Mouse (Mus musculus): Measurements from ENCODE around the gene Sntb2. TPM values are rescaled to one million over a fixed set of nuclear protein-coding genes. Genes with fewer than 3 reads are reported as not detected.
"Not testable (repeated sequence)": the region's sequence is repeated elsewhere in the genome, so short reads cannot be mapped to it uniquely, and the experiment has no call there.

Gene Sntb2
- polyA plus RNA-seq, 1 experiment from 2014 or later = 4.9 TPM

DNA sequence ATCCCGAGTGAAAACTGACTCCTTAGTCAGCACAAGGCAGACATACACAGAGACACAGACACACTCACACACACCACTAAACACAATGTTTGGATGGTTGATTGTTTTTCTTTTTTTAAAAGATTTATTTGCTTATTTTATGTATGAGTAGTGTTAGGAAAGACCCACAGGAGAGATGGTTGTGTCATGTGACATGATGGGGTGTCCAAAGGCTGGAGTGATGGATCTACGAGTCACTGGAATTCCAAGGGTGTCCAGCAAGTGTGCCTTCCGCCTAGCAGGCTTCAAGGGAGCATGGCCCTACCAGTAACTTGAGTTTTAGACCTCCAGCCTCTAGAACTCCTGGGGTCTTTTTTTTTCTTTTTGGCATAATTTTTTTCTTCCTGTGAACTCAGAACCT, 93.8 kb downstream of the Sntb2 start:
- no peak for DNase-seq (ENCODE audit: low spot score)
- Histone ChIP-seq H3K4me3 (ENCODE audit: low read depth, low read length) (no peak overlapping the region), H3K9ac (ENCODE audit: low read depth, low read length) (no peak overlapping the region), H3K36me3 (ENCODE audit: control insufficient read depth, insufficient read depth, low read length) (no peaks in the 10 kb centered on the region), H3K27me3 (replicated peaks; ENCODE audit: control insufficient read depth, insufficient read depth, low read length) (no peaks in the 10 kb centered on the region), H3K4me2 (no peak overlapping the region), H3K27ac (ENCODE audit: low read depth, low read length) (no peak overlapping the region), H3K4me1 (replicated peaks; ENCODE audit: control insufficient read depth, insufficient read depth, low read length) (peaks cover 27% of the 10 kb centered on the region), H3K9me3 (ENCODE audit: control insufficient read depth, low read length) (no peaks in the 10 kb centered on the region)
- whole genome bisulfite sequencing = 78% methylated on average over 3 of the region's 3 CpGs
- ATAC-seq (replicated peaks; ENCODE audit: low FRiP score) = no peak

DNA sequence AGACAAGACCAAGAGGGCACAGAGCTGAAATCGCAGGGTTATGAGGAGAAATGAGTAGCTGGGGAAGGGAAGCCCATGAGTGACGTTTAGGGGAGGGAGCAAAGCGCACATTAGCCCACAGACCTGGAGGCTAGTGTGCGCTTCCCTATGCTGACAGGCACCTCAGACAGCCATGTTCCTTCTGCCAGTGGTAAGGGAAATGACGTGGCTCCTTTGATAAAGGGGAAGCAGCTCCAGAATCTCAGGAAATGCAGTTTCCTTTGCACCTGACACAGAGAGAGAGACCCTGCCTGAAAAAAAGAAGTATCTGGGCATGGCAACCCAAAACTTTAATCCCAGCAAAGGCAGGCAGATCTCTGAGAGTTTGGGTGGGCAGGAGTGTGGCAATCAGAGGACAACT, 94.5 kb downstream of the Sntb2 start:
- ATAC-seq (replicated peaks; ENCODE audit: low FRiP score) (no peak), DNase-seq (ENCODE audit: low spot score) (no peak)
- H3K9me3 ChIP-seq (ENCODE audit: control insufficient read depth, low read length) = no peaks in the 10 kb centered on the region
- H3K4me1 ChIP-seq (replicated peaks; ENCODE audit: control insufficient read depth, insufficient read depth, low read length) = peaks cover 27% of the 10 kb centered on the region
- H3K27ac ChIP-seq (ENCODE audit: low read depth, low read length) = no peak overlapping the region
- H3K9ac ChIP-seq (ENCODE audit: low read depth, low read length) = no peak overlapping the region
- no peaks in the 10 kb centered on the region for H3K36me3 ChIP-seq (ENCODE audit: control insufficient read depth, insufficient read depth, low read length)
- 57% methylated on average over 5 of the region's 5 CpGs for WGBS
- H3K27me3 ChIP-seq (replicated peaks; ENCODE audit: control insufficient read depth, insufficient read depth, low read length) = no peaks in the 10 kb centered on the region
- no peak overlapping the region for H3K4me2 ChIP-seq
- H3K4me3 ChIP-seq (ENCODE audit: low read depth, low read length) = no peak overlapping the region

DNA sequence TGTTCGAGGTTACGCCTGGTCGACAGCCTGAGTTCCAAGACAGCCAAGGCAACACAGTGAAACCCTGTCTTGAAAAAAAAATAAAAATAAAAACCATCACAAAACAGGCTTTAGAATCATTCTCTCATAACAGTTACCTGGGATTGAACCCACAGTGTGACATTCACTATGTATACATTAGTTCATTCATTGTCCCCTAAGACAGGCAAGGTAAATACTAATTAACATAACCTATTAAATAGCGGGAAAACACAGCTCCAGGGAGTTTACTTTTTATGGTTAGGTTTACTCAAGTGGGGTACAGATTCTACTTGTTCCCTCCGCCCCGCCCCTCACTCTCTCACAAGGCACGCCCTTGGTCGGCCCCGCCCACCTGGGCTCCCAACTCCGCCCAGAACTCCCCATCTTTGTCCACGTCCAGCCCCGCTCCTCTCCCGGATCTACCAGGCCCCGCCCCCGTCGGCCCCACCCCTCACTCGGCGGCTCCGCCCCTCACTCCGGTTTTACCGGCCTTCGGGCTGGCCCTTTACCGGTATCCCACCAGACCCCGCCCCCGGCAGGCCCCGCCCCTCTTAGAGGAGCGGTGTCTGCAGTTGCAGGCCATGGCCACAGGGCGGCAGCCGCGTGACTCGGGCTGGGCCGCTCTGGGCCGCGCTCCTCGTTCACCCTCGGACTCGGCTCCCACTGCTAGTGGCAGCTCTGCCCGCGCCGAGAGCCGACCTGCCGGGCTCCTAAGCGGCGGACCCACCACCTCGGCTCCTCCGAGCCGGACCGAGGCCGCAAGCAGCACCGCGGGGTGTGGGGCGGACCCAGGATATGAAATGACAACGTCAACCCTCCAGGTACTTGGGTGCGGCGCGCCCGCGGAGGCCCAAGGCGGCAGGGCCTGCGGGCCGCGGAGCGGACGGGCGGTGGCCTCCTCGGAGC, 95.4 kb downstream of the Sntb2 start, which contains the start of gene Vps4a:
Gene Vps4a (plus strand): TSS at position 573 of the 927 bp plus-strand sequence.
- no peaks in the 10 kb centered on the region for H3K27me3 ChIP-seq (replicated peaks; ENCODE audit: control insufficient read depth, insufficient read depth, low read length)
- H3K4me3 ChIP-seq (ENCODE audit: low read depth, low read length) = peak within 1 kb of the TSS; percentile 89
- ATAC-seq (replicated peaks; ENCODE audit: low FRiP score) (peak; percentile 95), DNase-seq (ENCODE audit: low spot score) (peak; percentile 98)
- no peaks in the 10 kb centered on the region for H3K9me3 ChIP-seq (ENCODE audit: control insufficient read depth, low read length)
- H3K36me3 ChIP-seq (ENCODE audit: control insufficient read depth, insufficient read depth, low read length) = no peaks in the 10 kb centered on the region
- peak within 1 kb of the TSS; percentile 78 for H3K4me2 ChIP-seq
- peak within 1 kb of the TSS; percentile 92 for H3K9ac ChIP-seq (ENCODE audit: low read depth, low read length)
- H3K4me1 ChIP-seq (replicated peaks; ENCODE audit: control insufficient read depth, insufficient read depth, low read length) = peaks cover 27% of the 10 kb centered on the region
- H3K27ac ChIP-seq (ENCODE audit: low read depth, low read length) = peak within 1 kb of the TSS; percentile 75
- WGBS = 4% methylated on average over 66 of the region's 66 CpGs

DNA sequence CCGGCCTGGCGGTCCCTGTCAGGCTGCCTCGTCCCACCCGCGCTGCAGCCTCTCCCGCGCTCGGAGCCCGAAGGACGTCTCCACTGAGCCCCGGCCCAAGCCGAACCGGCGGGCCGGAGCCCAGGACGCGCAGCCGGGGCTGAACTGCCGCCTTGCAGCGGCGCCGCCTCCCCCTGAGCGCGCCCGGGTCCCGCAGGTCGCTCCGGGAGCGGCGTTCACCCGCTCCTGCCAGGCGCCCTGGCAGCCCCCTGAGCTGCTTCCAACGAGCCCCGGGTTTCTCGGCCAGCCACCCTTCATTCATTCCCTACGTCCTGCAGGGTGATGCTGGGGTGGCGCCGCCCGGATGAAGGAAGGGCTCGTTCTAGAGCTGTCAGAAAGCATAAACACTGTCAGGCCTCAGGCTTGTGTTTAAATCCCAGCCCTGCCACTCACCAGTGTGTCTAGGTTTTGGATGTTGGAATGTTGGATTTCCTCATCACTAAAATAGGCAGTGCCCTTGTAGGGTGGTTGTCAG, 96.1 kb downstream of the Sntb2 start:
- H3K27ac ChIP-seq (ENCODE audit: low read depth, low read length) = peak overlapping the region; percentile 75
- peak overlapping the region; percentile 78 for H3K4me2 ChIP-seq
- H3K9me3 ChIP-seq (ENCODE audit: control insufficient read depth, low read length) = no peaks in the 10 kb centered on the region
- ATAC-seq (replicated peaks; ENCODE audit: low FRiP score) (no peak), DNase-seq (ENCODE audit: low spot score) (no peak)
- peak overlapping the region; percentile 89 for H3K4me3 ChIP-seq (ENCODE audit: low read depth, low read length)
- no peaks in the 10 kb centered on the region for H3K27me3 ChIP-seq (replicated peaks; ENCODE audit: control insufficient read depth, insufficient read depth, low read length)
- 0% methylated on average over 40 of the region's 40 CpGs for WGBS
- H3K9ac ChIP-seq (ENCODE audit: low read depth, low read length) = peak overlapping the region; percentile 92
- H3K36me3 ChIP-seq (ENCODE audit: control insufficient read depth, insufficient read depth, low read length) = 0 out of 2 replicates have a peak, but pooled peaks cover under 1% of the 10 kb centered on the region
- H3K4me1 ChIP-seq (replicated peaks; ENCODE audit: control insufficient read depth, insufficient read depth, low read length) = peaks cover 27% of the 10 kb centered on the region

GRCm38 (mm10) chr8:107033609-107034008, 98.1 kb downstream of the Sntb2 start:
- H3K4me2 ChIP-seq; H3K27me3 ChIP-seq (replicated peaks; ENCODE audit: control insufficient read depth, insufficient read depth, low read length); H3K9ac ChIP-seq (ENCODE audit: low read depth, low read length); H3K4me3 ChIP-seq (ENCODE audit: low read depth, low read length); ATAC-seq (replicated peaks; ENCODE audit: low FRiP score); H3K36me3 ChIP-seq (ENCODE audit: control insufficient read depth, insufficient read depth, low read length); H3K9me3 ChIP-seq (ENCODE audit: control insufficient read depth, low read length); DNase-seq (ENCODE audit: low spot score); H3K27ac ChIP-seq (ENCODE audit: low read depth, low read length): not testable (repeated sequence)
- 88% methylated on average over 2 of the region's 2 CpGs for WGBS
- peaks cover 21% of the 10 kb centered on the region for H3K4me1 ChIP-seq (replicated peaks; ENCODE audit: control insufficient read depth, insufficient read depth, low read length)

DNA sequence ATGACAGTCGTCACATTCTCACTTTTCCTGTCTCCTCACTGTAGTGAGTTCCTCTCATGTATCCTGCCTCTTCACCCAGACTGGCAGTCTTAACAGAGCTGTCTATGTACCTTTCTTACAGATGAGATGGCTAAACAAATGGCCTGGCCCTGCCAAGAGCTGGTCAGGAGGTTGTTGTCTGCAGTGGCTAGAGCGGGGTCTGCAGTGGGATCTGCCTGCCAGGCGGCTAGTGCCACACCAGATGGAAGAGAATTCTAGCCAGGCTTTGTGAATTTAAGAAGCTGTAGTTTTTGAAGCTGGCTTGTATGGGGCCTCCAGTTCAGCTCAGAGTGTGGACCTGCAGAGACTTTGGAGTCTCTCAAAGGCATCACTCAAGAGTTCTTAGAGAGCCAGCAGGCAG, 100.1 kb downstream of the Sntb2 start:
- Histone ChIP-seq H3K27me3 (replicated peaks; ENCODE audit: control insufficient read depth, insufficient read depth, low read length) (no peaks in the 10 kb centered on the region), H3K27ac (ENCODE audit: low read depth, low read length) (no peak overlapping the region), H3K4me2 (no peak overlapping the region), H3K4me3 (ENCODE audit: low read depth, low read length) (no peak overlapping the region), H3K9me3 (ENCODE audit: control insufficient read depth, low read length) (no peaks in the 10 kb centered on the region), H3K9ac (ENCODE audit: low read depth, low read length) (no peak overlapping the region), H3K4me1 (replicated peaks; ENCODE audit: control insufficient read depth, insufficient read depth, low read length) (peaks cover 11% of the 10 kb centered on the region), H3K36me3 (ENCODE audit: control insufficient read depth, insufficient read depth, low read length) (peaks cover 14% of the 10 kb centered on the region; the same call in 1 of the 2 replicates)
- DNase-seq (ENCODE audit: low spot score) = no peak
- 86% methylated on average over 3 of the region's 3 CpGs for WGBS
- no peak for ATAC-seq (replicated peaks; ENCODE audit: low FRiP score)

DNA sequence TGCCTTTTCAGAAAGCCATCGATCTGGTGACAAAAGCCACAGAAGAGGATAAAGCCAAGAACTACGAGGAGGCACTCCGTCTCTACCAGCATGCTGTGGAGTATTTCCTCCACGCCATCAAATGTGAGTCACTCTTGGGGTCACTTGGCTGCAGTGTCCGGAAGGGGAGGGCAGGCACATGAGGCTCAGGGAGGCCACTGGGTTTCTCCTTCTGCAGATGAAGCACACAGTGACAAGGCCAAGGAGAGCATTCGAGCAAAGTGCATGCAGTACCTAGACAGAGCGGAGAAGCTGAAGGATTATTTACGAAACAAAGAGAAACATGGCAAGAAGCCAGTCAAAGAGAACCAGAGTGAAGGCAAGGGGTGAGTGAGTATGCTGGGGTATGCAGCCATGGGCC, 101.1 kb downstream of the Sntb2 start:
- Histone ChIP-seq H3K27ac (ENCODE audit: low read depth, low read length) (no peak overlapping the region), H3K4me1 (replicated peaks; ENCODE audit: control insufficient read depth, insufficient read depth, low read length) (peaks cover 11% of the 10 kb centered on the region), H3K9me3 (ENCODE audit: control insufficient read depth, low read length) (no peaks in the 10 kb centered on the region), H3K4me2 (no peak overlapping the region), H3K9ac (ENCODE audit: low read depth, low read length) (no peak overlapping the region), H3K27me3 (replicated peaks; ENCODE audit: control insufficient read depth, insufficient read depth, low read length) (no peaks in the 10 kb centered on the region), H3K36me3 (ENCODE audit: control insufficient read depth, insufficient read depth, low read length) (peaks cover 22% of the 10 kb centered on the region; the same call in 1 of the 2 replicates), H3K4me3 (ENCODE audit: low read depth, low read length) (no peak overlapping the region)
- WGBS = 89% methylated on average over 8 of the region's 8 CpGs
- DNase-seq (ENCODE audit: low spot score) = no peak
- ATAC-seq (replicated peaks; ENCODE audit: low FRiP score) = no peak

DNA sequence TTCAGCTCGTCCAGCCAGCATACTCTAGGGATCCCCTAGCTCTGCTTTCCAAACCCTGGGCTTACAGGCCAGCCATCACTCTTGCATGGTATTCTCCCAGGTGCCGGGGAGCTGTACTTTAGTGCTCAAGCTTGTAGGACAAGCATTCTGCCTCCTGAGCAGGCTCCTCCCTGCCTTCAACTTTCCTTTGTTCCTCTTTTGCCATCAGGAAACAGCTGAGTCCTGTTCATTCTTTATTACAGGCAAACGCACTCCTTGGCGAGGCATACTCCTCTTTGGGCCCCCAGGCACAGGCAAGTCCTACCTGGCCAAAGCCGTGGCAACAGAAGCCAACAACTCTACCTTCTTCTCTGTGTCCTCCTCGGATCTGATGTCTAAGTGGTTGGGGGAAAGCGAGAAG, 105.1 kb downstream of the Sntb2 start:
- Histone ChIP-seq H3K9me3 (ENCODE audit: control insufficient read depth, low read length) (no peaks in the 10 kb centered on the region), H3K4me1 (replicated peaks; ENCODE audit: control insufficient read depth, insufficient read depth, low read length) (no peaks in the 10 kb centered on the region), H3K4me3 (ENCODE audit: low read depth, low read length) (no peak overlapping the region), H3K27ac (ENCODE audit: low read depth, low read length) (no peak overlapping the region), H3K36me3 (ENCODE audit: control insufficient read depth, insufficient read depth, low read length) (peaks cover 51% of the 10 kb centered on the region), H3K27me3 (replicated peaks; ENCODE audit: control insufficient read depth, insufficient read depth, low read length) (no peaks in the 10 kb centered on the region), H3K9ac (ENCODE audit: low read depth, low read length) (no peak overlapping the region), H3K4me2 (no peak overlapping the region)
- 71% methylated on average over 7 of the region's 7 CpGs for WGBS
- DNase-seq (ENCODE audit: low spot score) (no peak), ATAC-seq (replicated peaks; ENCODE audit: low FRiP score) (no peak)
